Mouse (Mus musculus) retina, adult 2 months (tissue): ENCODE measurements around the gene Gusb.
"Not testable (repeated sequence)": the region's sequence is repeated elsewhere in the genome, so short reads cannot be mapped to it uniquely, and the experiment has no call there.

ENCODE experiments used
- DNase-seq: peaks from one replicate; pipeline ENCODE4 v3.0.0-alpha.2; 2012; ENCODE audit warnings: low read depth, low spot score

Gene Gusb

DNA sequence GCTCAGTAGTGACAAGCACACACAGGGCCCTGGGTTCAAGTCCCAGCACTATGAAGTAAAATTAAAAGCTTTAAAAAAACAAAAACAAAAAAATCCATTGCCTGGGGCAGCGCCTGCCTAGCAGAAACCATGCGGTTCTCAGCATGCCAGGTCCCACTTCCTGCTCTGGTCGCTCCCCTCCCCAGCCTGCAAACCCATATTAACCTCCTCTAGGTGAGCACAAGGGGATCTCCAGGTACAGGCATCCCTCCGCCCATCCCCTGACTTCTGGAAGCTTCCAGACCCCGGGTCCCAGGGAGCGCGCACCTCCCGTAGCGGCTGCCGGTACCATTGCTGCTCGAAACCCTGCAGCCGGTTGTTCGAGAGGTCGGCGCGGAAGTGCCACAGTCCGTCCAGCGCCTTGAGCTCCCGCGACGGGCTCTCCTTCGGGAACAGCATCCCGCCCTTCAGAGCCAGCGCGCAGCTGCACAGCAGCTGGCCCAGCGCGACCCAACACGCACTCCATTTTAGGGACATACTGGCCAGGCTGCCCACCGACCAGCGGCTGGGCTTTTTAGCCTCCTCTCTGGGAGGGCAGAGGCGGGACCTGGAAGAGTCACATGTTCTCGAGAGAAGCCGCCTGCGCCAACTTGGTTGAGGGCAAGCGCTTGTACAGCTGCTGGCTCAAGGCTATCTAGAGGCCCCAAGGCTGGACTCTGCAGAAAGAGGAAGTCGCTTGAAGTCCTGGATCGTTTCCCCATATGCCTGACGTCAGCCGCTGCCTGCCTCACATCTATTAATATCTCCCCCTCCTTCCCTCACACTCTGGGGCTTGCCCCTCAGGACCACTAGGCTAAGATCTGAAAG, at the start of gene Gusb:
Gusb (minus strand) TSS at position 749 of the 846 bp plus-strand sequence.
- peak; percentile 43 for DNase-seq

DNA sequence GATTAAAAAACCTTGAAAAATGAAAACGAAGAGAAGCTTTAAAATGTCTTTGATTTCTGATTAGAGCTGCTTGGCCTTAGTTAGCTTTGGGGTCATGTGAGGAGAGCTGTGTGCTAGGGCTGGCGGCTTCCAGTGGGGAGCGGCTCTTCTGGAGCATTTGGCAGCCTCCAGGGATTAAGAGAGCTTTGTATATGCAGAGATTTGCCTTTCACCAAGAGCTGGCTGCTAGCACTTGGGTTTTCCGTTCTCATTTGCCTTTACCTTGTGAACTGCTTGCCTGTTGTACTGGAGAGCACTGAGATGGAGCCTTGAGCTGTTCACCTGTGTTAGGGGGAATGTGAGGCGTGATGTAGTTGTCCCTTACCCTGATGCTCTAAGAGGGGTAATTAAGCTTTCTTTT, 49.7 kb upstream of the Gusb start:
- no peak for DNase-seq

DNA sequence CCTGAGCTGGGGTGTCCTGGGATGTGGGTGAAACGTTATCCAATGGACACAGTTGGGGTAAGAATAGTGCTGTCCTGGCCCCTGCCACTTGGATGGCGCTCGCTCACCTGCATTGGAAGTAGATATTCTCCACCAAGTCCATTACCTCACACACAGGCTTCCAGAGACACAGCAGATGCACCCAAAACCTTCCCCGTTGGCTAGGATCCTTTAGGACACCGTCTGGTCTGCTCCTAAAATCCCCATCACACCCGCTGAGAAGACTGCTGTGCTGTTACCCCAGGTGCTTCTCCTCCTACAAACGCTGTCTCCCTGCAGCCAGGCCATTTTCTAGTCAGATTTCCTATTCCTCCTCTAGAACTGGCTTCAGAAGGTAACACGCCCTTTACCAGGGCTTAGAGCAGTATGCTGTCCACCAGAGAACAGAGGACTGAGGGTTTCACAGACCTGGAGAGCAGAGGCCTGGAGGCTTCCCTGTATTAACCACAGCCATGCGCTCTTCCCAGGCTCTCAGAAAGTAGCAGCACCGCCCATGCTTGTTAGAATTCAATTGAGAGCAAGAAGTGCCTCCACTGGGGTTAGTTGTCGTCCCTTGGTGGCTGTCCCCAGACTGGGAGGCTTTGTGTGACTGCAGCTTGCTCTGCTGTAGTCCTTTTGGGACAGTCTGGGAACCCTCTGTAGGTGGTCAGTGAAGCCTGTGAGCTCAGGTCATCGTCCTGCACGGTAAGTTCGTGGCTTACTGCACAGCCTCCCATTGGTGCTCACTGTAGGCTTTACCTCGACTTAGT, 48.4 kb upstream of the Gusb start:
- no peak for DNase-seq

DNA sequence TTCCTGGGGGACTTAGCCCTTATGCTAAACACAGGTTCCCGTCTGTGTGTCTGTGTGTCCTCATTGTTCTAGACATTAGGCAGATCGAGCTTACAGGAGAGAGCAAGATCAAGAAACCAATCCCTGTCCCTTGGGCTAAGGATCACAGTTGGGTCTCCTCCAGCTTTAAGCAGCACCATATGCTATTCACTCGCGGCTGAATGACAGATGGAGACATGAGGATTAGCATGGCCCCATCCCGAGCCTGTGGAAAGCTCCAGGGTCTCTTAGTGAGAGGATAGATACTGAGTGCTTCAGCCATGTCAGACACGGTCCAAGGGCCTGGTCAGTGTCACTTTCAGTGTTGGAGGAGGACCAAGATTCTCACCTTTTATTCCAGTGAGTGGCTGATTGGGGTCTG, 47.6 kb upstream of the Gusb start:
- DNase-seq, result no peak

DNA sequence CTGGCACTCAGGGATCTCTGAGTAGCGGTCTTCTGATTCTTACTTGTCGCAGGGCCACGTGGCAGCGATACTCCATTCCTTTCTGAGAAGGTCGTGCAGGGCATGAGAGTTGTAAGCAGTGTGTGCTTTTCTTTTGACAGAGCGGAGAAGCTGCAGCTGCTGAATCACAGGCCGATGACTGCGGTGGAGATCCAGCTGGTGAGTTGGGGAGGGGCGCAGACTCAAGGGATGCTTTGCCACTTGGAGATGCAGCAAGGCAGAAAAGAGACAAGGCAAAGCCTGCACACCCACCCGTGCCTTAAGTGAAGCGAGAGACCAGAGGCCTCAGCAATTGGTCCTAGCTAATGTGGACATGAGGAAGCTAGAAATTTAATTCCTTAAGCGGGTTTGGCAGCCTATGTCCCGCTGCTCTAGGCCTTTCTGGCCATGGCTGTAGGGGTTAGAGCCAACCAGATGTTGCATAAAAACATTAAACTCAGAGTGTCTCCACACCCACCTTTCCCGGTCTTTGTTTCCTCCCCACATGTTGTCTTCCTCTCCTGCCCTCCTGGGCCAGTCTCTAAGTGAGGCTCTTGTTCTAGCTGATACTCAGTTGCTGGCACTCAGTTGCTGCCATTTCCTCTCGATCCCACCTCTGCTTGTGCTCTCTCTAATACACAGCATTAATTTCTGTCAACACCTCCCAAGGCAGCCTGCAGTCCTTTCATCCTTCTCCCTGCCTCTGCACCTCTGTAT, 46.1 kb upstream of the Gusb start:
- no peak for DNase-seq

DNA sequence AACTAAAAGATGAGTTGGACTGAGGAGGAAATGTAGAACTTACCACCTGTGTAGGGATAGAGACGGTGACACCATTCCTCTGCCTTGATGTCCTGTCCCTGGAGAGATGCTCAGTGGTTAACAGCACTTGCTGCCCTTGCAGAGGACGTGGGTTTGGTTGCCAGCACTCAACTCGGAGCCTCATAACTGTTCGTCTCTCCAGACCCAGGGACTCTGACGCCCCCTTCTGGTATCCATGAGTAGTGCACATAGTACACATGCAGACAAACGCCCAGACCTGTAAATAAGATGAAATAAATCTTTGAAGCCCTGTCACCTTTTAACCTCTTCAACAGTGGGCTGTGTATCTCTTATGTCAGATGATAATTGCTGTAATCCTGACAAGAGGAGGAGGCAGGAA, 44.2 kb upstream of the Gusb start:
- DNase-seq, result no peak

DNA sequence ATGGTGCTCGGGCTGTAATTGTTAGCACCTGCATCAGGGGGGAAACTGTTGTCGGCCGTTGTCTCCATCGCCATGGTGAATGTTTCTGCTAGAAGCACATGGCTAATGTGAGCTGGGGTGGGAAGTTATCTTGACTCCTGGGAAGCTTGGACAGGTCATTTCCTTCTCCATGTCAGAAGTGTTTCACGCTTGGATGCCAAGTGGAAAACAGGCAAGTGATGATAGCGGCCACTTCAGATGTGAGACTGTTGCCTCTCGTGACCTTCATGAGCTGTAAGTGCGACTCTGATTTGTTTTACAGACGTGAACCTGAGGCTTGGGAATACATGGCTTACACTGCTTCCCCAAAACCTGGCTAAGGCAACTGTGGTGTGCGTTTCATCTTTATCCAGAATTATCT, 43.7 kb upstream of the Gusb start:
- DNase-seq, result no peak

DNA sequence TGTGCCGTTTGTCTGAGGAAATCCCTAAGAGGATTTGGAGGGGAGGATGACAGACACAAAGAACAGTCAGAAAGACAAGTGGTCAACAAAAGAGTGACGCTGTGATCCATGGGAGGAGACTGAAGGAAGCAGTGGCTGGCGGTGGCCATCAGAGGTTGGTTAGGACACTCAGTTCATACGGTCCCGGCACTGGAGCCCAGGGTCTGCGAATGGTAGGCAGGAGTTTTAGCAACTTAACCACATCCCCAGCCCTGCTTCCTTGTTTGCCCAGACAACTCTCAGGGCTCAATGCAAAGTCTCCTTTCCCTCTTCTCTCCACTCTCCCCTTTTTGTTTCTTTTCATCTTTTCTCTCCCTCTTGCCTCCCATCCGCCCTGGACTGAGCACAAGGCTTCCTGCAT, 43.3 kb upstream of the Gusb start:
- DNase-seq, result no peak

DNA sequence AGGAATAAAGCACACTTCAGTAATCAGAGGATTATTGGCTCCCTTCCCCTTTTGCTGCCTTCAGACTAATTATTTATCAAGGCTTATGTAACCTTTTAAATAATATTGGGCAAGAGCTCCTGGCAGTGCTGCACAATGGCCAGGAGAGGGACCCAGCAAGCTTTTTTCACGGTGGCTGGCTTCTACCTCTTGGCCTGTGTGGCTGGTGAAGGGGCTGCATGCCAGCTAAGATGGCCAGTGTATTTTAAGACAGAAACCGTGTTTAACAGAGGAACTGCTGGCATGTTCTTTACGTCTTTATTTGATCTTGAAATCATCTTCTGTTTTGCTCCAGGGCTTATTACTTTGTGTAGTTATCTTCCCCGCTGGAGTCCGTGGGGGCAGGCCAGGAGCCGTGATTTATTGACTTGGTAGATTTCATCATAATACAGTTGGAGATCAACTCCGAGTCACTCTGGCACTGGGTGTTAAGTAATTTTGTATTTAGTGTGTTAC, 41.4 kb upstream of the Gusb start:
- DNase-seq, result no peak

DNA sequence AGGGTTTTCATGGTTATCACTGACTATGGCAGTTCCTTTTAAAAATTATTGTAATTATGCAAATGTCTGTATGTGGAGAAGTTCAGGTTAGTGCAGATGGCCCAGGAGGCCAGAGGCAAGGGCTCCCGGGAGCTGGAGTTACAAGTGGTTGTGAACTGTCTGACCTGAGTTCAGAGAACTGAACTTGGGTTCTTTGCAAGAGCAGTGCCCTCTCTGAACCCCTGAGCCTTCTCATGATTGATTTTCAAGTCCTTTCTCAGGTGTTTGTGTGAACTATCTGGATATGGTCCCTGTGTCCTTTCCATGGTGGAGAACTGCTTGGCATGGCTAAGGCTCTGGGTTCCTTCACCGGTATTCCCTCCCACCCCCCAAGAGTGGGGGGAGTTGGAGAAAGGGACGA, 40.9 kb upstream of the Gusb start:
- DNase-seq, result no peak

DNA sequence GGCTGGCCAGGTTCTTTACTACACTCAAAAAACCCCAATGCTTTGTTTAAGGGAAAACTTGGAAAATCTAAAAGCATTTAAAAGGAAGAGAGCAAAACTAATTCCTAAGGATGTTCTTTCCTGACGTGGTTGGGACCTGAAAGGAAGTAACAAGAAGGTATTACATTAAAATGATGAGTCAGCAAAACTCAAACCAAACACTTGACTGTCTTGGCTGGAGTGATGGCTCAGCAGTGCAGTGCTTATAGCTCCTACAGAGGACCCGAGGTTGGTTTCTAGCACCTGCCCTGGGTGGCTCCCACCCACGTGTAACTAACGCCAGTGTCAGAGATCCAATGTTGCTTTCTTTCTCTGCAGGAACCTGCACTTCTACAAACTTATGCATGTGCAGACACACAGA, 38.4 kb upstream of the Gusb start:
- DNase-seq, result no peak

DNA sequence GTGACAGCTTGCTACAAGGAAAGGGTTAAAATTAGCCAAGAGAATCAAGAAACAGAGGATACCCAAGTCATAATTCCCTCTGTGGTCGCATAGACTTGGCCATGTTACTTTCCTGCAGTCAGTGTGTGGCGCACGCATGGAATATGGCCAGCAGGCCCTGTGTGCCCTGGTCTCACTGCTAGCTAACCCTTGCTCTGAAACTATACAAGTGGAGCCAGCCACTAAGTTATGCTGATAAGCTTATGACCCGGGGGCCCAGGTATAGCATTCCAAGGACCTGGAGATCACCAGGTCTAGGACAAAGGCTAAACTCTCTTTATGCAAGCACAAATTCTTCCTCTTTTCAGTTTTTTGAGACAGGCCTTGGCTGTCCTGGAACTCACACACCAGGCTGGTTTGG, 37.9 kb upstream of the Gusb start:
- DNase-seq, result no peak

DNA sequence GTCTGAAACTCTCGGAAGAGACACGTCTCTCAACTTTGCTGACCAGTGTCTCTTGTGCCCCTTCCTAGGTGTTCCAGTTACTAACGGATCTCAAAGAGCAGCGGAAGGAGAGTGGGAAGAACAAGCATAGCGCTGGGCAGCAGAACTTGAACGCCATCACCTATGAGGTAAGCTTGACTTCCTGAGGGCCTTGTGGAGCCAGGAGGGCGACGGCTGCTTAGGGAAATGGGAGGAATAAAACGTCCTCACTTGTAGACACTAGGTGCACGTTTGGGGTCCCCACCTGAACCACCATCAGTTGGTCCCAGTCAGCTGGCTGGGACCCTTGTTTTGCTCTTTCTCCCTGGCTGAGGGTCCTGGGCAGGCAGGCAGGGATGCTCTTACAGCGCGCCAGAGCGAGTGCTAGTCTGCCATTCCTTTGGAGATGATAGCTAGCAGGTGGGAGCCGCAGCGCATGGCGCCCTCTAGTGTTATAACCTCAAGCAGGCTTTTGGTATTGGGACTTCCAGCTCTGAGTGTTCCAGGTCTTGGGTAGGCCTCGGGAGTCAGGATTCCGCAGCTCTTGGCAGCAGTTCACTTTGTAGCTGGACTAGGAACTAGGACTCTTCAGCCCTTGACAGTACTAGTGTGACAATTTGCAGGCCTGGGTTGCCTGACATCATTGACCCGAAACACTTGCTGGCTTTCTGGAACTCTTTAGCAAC, 35.1 kb upstream of the Gusb start:
- no peak for DNase-seq

DNA sequence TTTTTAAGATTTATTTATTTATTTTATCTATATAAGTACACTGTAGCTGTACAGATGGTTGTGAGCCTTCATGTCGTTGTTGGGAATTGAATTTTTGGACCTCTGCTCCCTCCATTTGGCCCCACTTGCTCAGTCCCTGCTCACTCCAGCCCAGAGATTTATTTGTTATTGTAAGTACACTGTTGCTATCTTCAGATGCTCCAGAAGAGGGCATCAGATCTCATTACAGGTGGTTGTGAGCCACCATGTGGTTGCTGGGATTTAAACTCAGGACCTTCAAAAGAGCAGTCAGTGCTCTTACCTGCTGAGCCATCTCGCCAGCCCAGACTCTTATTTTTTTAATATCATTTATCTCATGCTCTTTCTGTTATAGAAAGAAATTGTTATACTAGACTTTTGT, 33.5 kb upstream of the Gusb start:
- DNase-seq, result not testable (repeated sequence)

DNA sequence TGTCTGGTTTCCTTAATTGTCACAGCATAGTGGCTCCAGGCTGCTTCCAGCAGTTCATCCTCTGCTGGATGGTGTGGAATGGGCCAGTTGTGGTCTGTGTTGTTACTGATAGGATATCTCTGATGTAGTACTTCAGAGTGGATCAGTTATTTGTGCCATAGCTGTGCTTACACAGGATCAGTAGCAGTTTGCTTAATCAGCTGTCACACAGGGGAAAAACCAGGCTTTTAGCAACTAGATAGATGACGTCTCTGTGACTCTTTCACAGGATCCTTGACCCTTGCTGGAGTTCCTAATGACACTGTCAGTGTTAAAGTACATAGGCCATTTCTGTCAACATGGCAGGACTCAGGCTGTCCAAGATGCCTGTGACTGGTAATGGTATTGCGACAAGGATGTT, 31.0 kb upstream of the Gusb start:
- DNase-seq, result no peak

DNA sequence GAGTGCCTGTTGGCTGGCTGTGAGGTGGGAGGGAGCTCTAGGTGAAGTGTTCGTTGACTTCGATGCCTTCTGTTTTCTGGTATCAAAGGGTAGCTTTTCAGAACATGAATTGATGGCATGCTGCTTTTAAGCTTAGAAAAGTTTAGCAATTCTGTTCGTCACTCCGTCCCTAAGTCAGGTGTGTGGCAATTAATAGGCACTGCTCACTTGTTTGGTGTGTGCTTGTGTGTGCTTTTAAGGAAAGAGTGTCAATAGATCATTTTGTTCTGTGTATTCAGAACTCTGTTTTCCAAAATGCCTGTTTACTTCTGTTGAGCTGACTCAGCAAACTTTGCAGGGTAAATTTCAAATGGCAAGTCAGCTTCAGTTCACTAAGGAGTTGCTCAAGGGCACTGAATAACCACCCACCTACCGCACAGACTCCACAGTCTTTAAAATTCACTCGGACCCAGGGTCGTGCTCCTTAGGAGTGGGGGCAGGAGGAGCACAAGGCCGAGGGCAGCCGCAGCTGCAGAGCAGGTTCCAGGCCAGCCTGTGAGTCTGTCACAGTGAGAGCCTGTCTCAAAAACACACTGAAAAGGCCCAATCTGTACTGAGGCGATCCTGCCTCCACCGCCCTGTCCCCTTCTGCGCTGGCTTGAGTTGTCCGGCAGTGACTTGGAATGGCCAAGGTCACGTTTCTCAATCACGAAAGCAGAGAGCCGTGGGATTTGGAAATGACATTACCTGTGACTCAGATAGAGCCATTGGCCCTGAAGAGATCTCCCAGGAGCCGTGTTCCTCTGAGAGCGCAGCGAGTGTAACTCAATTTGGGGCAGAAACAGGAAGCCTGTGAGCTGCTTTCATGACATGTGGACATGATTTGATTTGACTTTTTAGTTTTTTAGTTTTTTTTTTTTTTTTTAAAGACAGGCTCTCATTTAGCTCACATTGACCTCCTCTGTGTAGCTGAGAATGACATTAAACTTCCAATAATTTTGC, 28.9 kb upstream of the Gusb start:
- DNase-seq, result no peak

DNA sequence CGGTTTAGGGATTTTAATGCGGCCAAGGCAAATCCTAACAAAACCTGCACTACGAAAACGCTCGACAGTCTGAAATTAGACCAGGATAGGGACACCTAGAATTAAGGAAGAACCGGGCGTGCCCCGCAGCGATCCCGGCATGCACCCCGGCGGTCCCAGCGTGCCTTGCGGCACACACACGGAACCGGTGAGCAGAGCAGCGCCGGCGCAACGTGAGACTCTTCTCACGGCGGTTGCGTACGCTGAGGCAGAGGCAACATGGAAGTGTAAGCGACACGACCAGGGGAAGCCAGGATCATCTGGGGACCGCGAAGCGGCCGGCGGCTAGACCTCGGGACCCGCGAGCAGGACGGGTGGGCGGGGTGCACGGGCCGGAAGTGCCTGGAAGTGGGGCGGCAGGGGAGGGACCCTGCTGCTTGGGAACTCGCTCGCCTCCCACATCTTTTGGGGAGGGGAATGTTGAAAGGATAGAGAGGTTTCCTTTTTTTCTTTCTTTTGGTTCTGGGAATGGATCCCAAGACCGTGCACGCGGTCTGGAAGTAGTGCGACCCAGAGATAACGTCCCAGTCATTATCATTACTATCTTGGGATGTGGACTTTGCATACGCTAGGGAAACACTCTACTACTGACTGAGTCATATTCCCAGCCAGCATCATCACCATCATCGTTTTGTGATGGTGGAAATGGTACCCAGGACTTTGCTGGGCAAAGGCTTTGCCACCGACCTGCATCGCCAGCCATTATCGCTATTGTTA, 26.5 kb upstream of the Gusb start, which contains the start of the genes Asl and Crcp:
Asl (minus strand) TSS at position 106 of the 756 bp plus-strand sequence.
Crcp (plus strand) TSS at position 149 of the 756 bp plus-strand sequence.
- DNase-seq, result no peak

DNA sequence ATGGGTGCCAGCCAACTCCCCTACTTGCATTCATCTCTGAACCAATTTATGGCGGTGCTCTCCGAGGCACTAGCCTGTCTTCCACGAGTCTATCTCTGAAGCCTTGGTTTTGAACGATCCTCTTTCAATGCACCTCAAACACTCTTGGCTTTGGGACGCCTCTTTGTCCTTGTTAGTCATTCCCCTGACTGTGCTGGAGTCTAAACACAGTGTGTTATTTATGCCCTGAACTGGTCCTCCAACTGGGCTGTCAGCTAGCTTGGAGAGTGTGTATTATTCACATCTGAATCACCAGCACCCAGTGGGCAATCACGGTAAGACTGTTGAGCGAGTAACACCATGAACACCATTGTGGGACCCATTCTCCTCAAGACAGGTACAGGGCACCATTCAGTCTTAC, 24.8 kb upstream of the Gusb start:
- DNase-seq, result no peak

DNA sequence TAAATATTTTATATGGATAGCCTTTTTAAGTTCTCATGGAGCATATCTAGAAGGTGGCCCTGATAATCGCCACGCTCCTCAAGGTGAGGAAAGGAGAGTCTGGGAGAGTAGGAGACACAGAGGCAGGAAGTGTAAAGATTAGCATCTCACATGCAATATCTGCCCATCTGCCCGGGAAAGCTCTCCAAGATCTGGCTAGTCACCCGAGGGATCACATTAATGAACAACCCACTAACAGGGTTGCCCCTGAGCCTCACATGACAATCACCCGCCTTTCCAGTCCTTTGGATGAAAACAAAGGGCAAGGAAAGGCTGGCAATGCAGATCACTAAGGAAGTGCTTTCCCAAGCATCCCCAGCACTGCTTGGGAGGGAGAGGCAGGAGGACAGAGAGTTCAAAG, 24.3 kb upstream of the Gusb start:
- DNase-seq, result no peak
